Mouse (Mus musculus) gastrocnemius, adult 8-10 months (tissue): ENCODE results near the gene Foxn1. TPM values are rescaled to one million over a fixed set of nuclear protein-coding genes. Genes with fewer than 3 reads are reported as not detected.

Experiments used
- DNase-seq, 2 experiments: peaks; one replicate each; pipeline ENCODE4 v3.0.0; 2022; ENCODE audit warnings: low spot score in 2 of 2
- total RNA-seq, 4 experiments: library from RNA; stranded (reverse); gene quantifications; 2 replicates each; pipeline ENCODE4 v1.2.4; 2022

The Foxn1 gene
- total RNA-seq, 4 experiments from 2014 or later, result not detected

GRCm38 (mm10) chr11:78358330-78359007, 27.9 kb downstream of the Foxn1 start:
- no peak for DNase-seq

- DNase-seq, result no peak
Observed at GRCm38 (mm10) chr11:78355471-78356238, 30.7 kb downstream of the Foxn1 start.

- no peak for DNase-seq
Observed at GRCm38 (mm10) chr11:78354905-78355304, 31.5 kb downstream of the Foxn1 start.

- DNase-seq, result no peak
Observed at GRCm38 (mm10) chr11:78353081-78353480, 33.3 kb downstream of the Foxn1 start.

GRCm38 (mm10) chr11:78349441-78350358, 36.7 kb downstream of the Foxn1 start:
- no peak for DNase-seq

- no peak for DNase-seq
Observed at GRCm38 (mm10) chr11:78348474-78348873, 37.9 kb downstream of the Foxn1 start.

- DNase-seq, result no peak
Observed at GRCm38 (mm10) chr11:78347908-78348307, 38.5 kb downstream of the Foxn1 start.

GRCm38 (mm10) chr11:78347070-78347754, 39.1 kb downstream of the Foxn1 start:
- peak; percentile 63 to 75 for DNase-seq

GRCm38 (mm10) chr11:78346326-78347069, 39.9 kb downstream of the Foxn1 start:
- no peak for DNase-seq

- DNase-seq, result no peak
Observed at GRCm38 (mm10) chr11:78345801-78346200, 40.6 kb downstream of the Foxn1 start.

- peak; percentile 78 to 80 for DNase-seq
Observed at GRCm38 (mm10) chr11:78344890-78345715, 41.3 kb downstream of the Foxn1 start.

GRCm38 (mm10) chr11:78344328-78344889, 41.9 kb downstream of the Foxn1 start:
- DNase-seq, result no peak

- DNase-seq, result peak; percentile 54 to 62
Observed at GRCm38 (mm10) chr11:78343381-78344327, 42.7 kb downstream of the Foxn1 start, which contains the start of gene Unc119. Gene Unc119, plus strand, starts transcription at chr11:78343482.

- no peak for DNase-seq
Observed at GRCm38 (mm10) chr11:78341702-78342101, 44.7 kb downstream of the Foxn1 start.

GRCm38 (mm10) chr11:78337040-78337439, 49.3 kb downstream of the Foxn1 start:
- DNase-seq, result peak in 1 of 2 experiments; percentile 49

- DNase-seq, result no peak
Observed at GRCm38 (mm10) chr11:78333992-78334391, 52.4 kb downstream of the Foxn1 start.

- DNase-seq, result no peak
Observed at GRCm38 (mm10) chr11:78332676-78333075, 53.7 kb downstream of the Foxn1 start.

- no peak for DNase-seq
Observed at GRCm38 (mm10) chr11:78328512-78329056, 57.8 kb downstream of the Foxn1 start.
